Mouse (Mus musculus) liver, embryonic 14.5 days (tissue): Measurements from ENCODE around the gene Nobox.

ENCODE experiments used
- CTCF ChIP-seq: IDR thresholded peaks from 2 replicates; pipeline ENCODE4 v1.5.1; 2016; ENCODE audit warnings: antibody characterized with exemption, low read depth, control low read depth
- EP300 ChIP-seq: IDR thresholded peaks from 2 replicates; pipeline ENCODE4 v1.6.1; 2016; ENCODE audit warnings: antibody characterized with exemption, low read depth

GRCm38 (mm10) chr6:43274123-43274522, 35.2 kb downstream of the Nobox start:
- TF ChIP-seq CTCF: no peak
- no peak for TF ChIP-seq EP300
